Mouse (Mus musculus): ENCODE results near the gene Kdr.

Kdr gene

DNA sequence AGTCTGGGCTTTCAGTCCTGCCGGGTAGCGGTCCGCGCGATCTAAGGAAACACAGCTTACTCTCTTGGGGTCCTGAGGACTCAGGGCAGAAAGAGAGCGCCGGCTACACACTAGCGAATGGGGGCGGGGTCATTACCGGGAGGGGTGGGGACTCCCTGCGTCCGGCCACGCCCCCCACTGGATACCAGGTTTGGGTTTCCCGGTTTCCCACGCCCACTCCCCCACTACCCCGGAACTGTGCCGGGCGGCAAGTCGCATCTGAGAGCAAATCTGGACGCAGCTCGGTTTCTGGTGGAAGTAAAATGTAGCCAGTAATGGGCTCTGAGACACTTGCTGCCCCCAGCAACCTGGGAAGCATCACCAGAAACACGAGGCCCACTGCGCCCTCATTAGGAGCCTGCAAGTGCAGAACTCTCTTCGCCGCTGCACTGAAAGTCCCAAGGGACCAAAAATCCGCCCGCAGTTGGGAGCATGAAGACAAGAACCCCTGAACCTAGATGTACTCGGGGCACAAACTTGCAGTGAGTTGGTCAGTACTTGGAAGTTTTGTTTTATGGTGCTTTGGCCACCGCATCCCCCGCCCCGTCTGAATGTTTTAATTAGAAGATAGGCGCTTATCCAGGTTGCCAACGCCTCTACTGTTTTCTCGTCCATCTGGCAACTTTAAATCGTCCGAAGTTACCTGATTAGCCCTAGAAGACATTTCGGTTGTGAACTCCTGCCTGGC, at the start of gene Kdr:
Kdr (minus strand) TSS at position 85 of the 727 bp plus-strand sequence.
- DNase-seq: peak; percentile 35 to 54

DNA sequence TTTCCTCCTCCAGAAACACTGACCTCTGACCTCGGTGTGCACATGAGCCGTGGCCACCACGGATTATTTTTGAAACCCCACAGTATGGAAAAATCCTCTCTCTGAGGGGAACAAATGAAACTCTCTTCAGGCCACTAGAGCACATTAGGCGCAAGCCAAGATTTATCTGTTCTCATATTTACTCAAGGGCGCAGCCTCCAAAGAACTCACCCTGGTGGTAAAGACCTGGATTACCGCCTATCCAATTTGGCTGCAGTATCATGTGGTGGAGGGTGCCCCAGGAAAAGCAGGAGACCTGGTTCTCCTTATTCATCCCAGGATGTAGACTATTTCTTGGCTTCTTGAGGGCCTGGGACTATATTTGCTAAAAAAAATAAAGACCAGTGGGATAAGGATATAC, 48.5 kb upstream of the Kdr start:
- no peak for DNase-seq

DNA sequence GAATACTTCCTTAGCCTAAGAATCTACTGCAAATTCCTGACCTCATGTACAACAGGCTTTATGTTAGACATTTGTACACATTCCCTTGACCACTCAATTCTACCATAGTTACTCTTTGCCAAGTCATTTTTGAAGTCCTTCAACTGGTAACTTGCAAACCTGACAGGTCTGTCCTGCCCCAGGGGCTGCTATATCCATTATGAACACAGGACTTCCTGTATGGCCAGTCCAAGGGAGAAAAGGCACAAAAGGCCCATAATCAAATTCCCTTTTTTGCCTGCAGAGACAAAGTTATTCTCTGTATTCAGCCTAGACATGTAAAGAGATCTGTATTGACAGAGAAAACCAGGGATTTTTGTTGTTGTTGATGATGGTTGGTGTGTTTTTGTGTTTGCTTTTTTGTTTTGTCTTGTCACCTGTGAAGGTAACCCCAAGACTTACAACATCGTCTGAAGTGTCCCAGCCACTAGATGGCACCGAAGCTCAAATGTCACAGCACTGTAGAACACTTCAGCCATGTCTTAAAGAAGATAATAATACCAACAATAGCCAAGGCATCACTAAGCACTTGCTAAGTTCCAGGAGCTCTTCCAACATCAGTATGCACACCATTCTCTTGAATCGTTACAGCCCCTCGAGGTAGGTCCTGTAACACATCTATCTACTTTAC, 47.9 kb upstream of the Kdr start:
- peak; percentile 6 to 8 for DNase-seq

DNA sequence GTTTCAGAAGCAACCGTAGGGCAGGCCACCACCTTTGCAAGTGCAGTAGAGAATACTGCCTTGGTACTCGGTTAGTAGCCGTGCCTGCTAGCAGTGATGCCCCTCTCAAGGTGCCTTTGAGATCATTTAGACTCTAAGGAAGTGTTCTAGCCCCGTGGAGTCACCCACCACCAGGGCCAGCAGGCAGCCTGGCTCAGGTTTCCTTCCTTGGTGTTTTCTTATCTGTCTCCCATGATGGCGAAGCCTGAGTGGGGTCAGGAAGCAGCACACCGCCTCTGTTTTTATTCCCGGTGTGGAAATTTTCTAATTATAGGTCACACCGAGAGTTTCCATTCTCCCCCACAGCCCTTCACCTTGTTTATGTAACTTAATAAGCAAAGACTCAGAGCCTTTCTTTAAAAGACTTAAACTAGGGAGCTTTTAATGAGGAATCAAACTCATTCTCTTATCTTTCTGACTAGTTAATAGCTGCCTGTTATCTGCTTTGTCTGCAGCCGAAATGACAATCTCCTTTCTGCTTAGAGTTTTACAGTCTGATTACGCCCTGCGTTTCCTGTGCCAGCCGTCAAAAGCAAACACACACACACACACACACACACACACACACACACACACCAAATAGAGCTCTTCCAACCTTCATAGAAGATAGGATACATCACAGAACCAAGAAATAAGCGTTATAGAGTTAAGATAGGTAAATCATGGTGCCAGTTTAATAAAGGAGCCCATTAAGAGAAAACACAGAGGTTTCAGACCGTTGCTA, 44.9 kb upstream of the Kdr start:
- DNase-seq: no peak

DNA sequence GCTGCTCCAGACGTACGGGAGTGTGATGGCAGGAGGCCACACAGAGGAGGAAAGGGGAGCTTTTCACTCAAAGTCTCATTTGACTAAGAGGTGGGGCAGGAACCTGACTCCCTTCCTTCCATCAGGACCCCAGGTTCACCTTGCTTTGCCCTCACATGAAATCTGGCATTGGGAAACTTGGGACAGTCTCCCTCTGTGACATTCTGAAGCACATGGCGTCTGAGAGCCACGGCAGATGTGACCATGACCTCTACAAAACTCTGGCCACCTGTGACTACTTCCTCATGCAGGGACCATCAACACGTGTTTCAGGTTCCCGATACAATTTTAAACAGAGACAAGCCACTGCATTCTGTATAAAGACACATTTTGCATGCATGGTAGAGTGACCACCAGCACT, 44.2 kb upstream of the Kdr start:
- no peak for DNase-seq

DNA sequence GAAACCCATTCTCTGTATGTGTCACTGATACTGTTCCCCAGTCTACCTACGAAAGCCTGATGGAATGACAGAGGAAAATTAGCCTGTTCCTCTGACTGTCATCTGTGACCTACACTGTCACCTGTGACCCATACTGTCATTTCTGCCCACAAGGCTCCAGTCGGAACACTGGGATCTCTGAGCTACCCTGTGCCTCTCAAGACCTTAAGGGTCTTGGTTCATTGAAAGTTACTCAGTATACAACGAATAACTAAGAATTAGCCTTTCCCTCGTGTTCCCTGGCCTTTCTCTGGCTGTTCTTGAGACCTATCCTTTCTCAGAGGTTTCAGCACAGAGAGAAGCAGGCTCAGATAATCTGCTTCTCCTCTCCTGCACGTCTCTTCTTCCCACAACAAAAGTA, 40.1 kb upstream of the Kdr start:
- DNase-seq: no peak

DNA sequence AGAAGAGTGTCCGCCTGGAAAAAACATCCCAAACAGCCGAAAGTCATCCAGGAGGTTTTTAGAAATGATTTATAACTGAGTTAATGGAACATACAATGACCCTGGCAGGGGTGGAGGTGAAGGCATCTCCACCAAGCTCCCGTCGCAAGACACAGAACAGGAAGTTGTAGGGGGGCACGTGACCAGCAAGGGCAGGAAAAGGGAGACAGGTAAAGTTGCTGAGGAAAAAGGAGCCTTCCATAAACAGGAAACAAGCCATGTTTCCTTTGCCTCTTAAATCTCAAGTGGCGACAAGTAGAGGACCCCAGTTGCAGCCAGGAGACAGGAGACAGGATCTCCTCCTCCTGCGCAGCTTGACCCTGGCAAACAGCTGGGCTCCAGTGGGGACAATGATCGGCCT, 37.8 kb upstream of the Kdr start:
- DNase-seq: no peak

DNA sequence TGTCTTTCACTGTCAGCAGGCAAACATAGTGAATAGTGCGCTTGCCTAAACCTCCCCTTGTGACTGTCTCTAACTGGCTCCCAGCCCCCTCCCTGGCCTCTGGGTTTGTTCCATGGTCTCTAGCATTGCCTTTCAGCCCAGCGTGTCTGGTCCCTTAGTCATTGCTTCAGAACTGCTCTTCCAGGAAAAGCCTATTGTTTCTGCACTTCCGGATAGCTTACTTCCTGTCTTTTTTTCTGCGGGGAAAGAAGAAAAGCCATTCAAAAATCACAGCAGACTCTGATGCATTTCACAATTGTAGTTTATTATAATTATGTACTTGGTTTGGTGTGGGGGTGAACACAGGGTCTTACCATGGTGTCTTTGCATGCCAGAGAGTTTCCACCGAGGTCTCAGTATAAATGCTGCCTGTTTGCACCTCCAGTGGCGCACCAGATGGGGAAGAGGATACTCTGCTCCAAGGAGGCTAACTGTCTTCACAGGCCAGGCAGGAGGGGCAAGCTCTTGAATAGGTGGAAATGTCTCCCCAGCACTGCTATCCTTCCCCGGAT, 35.7 kb upstream of the Kdr start:
- no peak for DNase-seq

DNA sequence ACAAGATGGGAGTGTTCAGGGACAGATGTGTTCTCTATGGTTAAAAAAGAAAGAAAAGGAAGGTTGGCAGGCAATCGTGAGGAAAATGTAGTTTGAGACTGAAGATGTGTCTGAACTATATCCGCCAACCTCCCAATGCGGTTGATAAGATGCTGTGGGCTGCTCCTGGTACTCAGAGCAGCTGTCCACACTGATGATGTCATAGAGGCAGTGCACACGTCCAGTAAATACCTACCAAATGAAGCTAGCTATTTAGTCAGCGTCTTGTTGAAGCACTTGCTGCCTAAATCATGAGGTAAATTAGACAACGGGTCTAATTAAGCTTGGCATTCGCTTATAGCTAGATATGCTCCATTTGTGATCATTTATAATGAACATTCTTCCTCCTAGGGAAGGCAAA, 28.1 kb upstream of the Kdr start:
- DNase-seq: no peak

DNA sequence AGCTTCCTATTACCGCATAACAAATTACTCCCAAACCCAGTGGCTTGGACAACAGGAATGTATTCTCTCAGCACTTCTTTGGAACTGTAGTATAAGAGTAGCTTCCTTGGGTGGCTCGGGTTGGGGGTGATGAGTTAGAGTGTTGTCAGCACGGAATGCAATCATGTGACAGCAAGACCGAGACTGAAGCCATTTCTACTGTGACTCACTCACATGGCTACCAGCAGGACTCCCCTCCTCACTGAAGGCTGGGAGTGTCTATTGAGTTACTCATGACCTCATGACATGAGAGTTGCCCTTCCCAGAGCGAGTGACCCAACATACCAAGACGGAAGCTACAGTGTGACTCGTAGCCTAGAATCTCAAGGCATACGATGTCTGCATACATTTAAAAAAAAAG, 12.0 kb upstream of the Kdr start:
- DNase-seq: no peak

DNA sequence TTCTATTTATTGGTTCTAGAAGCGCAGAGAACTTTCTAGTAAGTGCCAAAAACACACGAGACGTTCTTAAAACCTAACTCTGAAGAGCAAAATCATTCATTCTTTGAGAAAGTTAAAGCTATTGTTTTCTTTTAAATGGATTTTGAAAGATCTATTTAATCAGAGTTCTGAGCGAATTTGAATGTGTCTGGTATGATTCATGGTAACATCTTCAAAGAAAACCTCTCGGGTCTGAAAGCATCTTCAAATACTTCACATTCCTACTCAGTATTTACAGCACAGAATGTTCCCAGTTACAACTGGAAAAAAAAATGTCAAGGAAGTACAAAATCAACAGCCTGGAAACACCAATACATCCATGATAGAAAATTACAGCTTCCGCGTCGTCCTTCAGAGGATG, 9.3 kb upstream of the Kdr start:
- DNase-seq: no peak

DNA sequence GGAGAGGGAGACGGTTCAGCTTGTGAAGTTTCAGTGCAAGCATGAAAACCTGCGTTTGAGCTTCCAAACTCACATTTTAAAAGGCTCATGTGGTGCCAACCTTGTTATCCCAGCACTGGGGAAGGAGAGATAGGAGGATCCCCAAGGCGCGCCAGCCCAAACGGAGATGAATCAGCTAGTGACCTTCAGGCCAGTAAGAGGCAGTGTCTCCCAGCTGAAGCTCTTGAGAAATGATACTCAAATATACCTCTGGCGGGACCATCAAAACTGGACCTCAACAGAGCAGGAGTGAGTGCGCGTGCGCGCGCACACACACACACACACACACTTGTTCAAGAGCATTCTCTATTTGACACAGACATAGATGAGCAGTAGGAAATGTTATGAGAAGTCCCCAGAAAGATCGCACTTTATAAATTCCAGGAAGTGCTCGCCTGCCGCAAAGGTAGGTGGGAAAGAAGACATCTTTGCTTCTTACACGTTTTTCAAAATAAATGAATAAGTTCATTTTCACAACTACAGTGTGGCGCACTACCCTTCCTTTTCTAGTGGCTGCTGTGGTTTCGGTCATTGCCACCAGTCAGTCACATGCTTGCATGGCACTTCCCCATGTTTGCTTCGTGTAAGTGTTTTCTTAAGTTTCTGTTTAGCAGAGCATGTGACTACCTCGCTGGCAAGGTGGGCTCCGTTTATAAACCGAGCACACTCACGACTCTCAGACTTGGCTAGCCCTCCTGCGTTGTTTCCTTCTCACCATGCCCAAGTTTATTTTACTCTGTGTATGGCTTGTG, 2.5 kb upstream of the Kdr start:
- DNase-seq: no peak

DNA sequence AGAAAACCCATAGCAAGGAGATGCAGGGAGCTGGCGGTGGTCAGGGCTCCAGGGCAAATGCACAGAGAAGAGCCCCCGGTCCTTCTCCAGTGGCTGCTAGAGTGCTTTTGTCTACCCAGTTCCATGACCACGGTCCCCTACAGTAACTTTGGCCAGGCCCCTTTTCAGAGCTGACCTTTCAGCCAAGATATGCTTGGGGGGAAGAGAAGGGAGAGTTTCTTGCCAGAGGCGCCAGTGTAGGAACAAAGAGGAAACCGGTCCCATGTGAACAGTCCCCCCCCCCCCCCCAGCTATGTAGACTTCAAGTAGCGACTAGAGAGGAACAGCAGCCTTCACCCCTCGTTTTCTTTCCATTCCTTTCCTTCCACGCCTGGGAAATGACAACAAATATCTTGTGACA, 850 bp upstream of the Kdr start:
- DNase-seq: no peak

DNA sequence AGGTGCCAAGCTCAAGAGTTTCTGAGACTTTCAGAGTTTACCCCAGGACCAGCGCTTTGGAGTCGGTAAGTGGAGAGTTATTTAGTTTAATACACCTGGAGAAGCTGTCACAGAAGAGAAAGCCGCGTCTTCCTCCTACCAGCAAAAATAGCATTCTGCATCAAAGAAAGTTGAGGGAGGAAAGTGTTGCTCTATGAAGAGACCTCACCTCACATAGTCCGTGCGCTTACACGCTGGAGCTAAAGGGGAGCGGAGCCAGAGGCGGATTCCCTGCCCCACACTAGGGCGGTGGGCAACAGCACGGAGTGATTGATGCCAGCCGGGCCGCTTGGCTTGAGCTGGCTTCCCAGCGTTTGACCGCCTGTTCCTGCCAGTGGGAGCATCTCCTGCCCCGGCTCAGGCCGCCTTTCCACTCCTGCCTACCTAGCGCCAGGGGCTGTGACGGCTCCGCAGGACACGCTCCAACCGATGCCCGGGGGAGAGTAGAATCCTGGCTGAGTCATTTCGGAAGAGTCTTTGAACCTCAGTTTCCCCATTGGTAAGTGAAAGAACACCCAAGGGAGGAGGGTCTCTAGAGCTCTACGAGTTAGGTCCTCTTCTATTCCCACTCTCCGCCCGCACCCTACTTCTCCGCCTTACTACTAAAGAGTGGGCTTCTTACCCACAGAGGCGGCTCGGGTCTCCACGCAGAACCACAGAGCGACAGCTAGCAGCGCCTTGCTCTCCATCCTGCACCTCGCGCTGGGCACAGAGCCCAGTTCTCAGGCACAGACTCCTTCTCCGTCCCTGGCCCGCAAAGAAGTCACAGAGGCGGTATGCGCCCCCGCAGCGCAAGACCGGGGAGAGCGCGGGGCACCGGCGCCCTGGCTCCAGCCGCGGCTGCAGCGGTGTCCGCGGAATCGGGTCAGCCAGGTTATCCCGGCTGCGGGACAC, 551 bp downstream of the Kdr start:
- DNase-seq: no peak

DNA sequence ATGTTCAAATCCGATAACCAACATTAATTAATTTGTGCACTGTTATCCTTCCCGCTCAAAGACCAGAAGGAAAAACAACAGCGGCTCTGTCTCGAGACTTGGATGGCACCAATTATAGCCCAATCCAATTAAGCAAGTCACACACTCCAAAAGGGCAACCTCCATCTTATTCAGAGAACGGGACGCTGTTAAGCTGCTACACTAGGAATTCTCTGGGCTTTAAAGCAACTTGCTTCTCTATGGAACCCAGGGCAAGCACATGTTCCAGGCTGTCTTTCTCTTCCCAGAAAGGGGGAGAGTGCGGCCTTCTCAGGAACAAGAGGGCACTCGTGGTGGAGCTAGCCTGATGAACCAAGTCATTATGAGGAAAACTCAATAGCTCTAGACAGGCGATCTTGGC, 1.6 kb downstream of the Kdr start:
- no peak for DNase-seq

DNA sequence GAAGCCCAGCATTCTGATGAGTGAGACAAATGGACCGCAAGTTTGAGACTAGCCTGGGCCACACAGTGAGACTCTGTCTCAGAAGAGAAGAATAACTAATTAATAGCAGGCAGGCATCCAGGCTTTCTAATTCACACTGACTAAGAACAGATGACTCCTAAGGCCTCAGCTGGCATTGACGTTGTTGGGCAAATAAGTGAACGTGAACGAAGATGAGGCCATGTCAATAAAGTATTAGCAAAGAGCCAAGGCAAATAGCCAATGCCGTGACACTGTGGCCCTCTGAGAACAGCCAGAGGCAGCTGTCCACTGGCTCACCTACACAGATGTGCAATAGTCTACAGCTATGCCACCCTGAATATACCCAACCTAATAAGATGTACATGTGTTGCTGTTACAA, 2.9 kb downstream of the Kdr start:
- DNase-seq: no peak

DNA sequence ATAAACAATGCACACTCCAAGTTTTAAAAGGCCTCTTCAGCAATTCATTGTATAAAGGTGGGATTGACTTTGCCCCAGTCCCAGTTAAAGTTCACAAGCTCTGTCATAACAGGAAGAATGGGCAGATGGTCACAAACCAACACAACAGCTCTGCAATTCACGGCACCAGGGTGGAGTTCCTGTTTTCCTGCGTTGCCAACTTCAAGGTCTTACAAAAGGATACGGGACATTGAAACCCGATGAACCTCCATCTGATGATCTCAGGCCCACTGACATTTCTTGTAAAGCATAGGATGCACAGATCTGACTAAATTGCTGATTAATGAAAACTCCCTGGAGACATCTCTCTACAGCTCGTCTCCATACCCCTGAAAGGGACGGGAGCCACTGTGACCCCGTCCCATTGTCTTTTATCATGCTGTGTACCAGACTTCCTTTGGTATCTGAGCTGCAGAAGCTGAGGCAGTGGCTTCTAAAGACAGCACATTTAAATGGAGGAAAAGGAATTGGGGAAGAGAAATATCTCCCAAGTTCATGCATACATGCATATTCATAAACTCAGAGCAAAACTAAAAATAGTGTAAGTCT, 3.6 kb downstream of the Kdr start:
- no peak for DNase-seq

DNA sequence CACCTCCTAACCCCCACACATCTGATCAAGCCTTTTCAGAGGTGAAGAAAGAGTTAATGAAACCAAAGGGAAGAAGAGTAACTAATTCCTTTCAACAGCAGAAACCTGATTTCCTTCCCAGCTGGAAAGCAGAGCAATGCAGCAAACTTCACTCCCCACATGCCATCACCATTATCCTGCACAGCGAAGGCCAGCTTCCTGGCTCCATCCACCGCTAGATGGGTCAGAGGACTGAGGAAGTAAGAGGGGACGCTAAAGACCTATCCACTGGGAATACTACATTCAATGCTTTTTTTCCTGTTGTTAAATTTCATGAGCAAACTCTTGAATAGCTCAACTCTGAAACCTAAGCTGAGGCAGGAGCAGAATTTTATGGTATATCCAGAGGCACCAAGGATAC, 8.4 kb downstream of the Kdr start:
- DNase-seq: no peak

DNA sequence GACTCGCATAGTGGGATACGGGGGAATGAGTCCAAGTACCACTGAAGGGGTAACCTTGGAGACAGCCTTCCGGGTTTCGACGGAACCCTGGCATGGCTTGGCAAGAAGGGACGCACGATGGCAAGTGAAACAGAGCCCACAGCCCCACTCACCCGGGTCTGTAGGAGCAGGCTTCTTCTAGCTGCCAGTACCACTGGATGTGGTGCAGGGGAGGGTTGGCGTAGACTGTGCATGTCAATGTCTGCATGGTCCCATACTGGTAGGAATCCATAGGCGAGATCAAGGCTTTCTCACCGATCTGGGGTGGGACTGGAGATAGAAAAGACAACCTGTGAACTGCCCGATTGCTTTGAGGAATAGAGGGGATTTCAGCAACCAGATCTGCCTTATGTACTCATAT, 15.7 kb downstream of the Kdr start:
- no peak for DNase-seq

DNA sequence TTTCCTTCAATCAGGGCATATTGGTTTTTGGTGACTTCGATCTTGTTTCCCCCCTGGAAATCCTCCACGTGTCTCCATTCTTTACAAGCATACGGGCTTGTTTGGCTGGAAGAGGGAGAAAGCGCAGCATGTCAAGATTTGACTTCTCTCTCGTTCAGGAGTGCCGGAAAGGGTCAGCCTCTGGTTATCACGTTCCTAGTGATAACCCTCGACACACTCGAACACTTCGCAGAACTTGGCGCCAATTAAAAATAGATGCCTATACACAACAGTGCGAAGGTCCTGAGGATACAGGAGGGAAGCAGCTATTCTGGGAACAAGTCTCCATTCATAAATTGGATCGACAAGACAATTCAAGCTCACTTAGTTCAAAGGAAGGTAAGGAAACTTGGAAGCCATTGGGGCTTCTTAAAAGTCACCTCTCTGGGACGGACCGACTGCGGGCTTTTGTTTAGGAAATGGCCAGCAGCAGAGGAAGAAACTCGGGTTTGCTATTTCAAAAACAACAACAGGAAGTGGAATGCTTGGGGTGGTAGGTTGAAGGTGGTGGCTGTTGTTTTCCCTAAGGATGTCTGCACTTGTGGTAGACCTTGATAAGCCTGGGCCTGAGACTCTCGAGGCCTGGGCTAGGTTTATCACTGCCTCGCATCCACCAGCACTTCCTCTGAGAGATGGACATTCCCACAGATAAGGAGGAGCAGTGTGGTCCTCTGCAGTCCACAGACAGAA, 16.4 kb downstream of the Kdr start:
- DNase-seq: no peak

DNA sequence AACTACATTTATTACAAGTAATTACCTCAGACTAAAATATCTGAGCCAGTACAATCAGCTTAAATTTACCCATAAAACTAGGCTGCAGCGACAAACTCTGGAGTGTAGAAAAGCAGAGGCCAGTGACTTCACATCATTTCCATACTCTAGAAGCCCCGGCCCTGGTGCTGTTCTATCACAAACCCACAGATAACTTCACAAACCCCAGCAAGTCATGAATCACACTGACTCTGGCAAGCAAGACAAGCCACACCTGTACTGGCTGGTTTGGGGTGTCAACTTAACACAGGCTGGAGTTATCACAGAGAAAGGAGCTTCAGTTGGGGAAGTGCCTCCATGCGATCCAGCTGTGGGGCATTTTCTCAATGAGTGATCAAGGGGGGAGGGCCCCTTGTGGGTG, 18.4 kb downstream of the Kdr start:
- no peak for DNase-seq

Data from thymus, postnatal 36 days (tissue).